Mouse (Mus musculus) neural tube, embryonic 13.5 days (tissue): ENCODE data around the gene Arpp21. TPM values are rescaled to one million over a fixed set of nuclear protein-coding genes. Genes with fewer than 3 reads are reported as not detected.

Source experiments
- ATAC-seq: fragments of 200-750 bp; cut with Nextera tagmentation; 2 replicates; pipeline ENCODE4 v1.8.0; 2017; ENCODE audit warnings: low read depth, mild to moderate bottlenecking, moderate TSS enrichment, moderate library complexity
- H3K27ac ChIP-seq: fragments of 300-500 bp; sonication (generic); replicated peaks from 2 replicates; pipeline ENCODE4 v1.5.1; 2015; ENCODE audit warnings: moderate library complexity, mild to moderate bottlenecking, inconsistent platforms
- H3K27me3 ChIP-seq: fragments of 300-500 bp; sonication (generic); 2 replicates; pipeline ENCODE4 v1.6.1; 2015; ENCODE audit warnings: mild to moderate bottlenecking, inconsistent platforms
- H3K36me3 ChIP-seq: fragments of 300-500 bp; sonication (generic); 2 replicates; pipeline ENCODE4 v1.6.1; 2015; ENCODE audit warnings: mild to moderate bottlenecking, inconsistent platforms
- H3K4me1 ChIP-seq: fragments of 300-500 bp; sonication (generic); replicated peaks from 2 replicates; pipeline ENCODE4 v1.6.1; 2015; ENCODE audit warnings: inconsistent platforms
- H3K4me2 ChIP-seq: fragments of 300-500 bp; sonication (generic); 2 replicates; pipeline ENCODE4 v1.6.1; 2015; ENCODE audit warnings: inconsistent platforms, mild to moderate bottlenecking, moderate library complexity
- H3K4me3 ChIP-seq: fragments of 300-500 bp; sonication (generic); 2 replicates; pipeline ENCODE4 v1.5.1; 2015; ENCODE audit warnings: mild to moderate bottlenecking, inconsistent platforms
- H3K9ac ChIP-seq: fragments of 300-500 bp; sonication (generic); 2 replicates; pipeline ENCODE4 v1.6.1; 2015; ENCODE audit warnings: moderate library complexity, mild to moderate bottlenecking, inconsistent platforms
- H3K9me3 ChIP-seq: fragments of 300-500 bp; sonication (generic); 2 replicates; pipeline ENCODE4 v1.6.1; 2016; ENCODE audit warnings: inconsistent platforms
- WGBS: fragments of 180-500 bp; shearing (Covaris S2); methylation state at CpG from one replicate; pipeline ENCODE4 v1.1.7; 2015; 5-methylcytosine and 5-hydroxymethylcytosine counted together
- polyA plus RNA-seq: library from polyadenylated mRNA; unstranded; fragments of >200 nt; fragmentation: Nextera tagmentation; extraction: Ambion mirVana; gene quantifications from 2 replicates; pipeline ENCODE4 v1.2.1, GENCODE M21; 2015

Arpp21 gene
- polyA plus RNA-seq, 1 experiment from 2014 or later: 27.1 TPM

GRCm38 (mm10) chr9:112174407-112175357 is 61.1 kb downstream of the Arpp21 start:
- Histone ChIP-seq H3K27ac (no peak overlapping the region), H3K9ac (no peak overlapping the region), H3K4me1 (peaks cover 25% of the 10 kb centered on the region), H3K4me2 (peak overlapping the region; percentile 29), H3K4me3 (no peak overlapping the region), H3K9me3 (no peaks in the 10 kb centered on the region), H3K36me3 (no peaks in the 10 kb centered on the region), H3K27me3 (no peaks in the 10 kb centered on the region)
- ATAC-seq: no peak; the same call in 1 of the 2 replicates
- WGBS: 29% methylated on average over 15 of the region's 15 CpGs

DNA sequence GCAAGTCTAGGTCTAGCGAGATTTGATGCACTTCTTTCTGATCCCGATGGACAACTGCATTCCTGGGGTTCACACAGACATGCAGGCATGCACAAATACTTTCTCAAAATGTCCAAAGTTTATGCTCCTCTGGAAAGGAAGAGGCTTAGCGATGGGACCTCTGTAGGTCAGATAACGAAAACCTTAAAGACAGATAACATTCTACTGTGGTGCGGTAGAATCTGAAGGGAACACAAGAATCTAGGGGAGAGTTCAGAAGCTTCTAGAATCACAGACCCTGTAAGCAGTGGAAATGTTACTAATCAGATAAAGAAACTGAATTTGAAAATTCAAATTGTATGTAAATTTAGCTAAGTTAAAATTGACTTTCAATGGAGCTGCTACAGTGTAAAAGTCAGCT is 62.0 kb downstream of the Arpp21 start:
- Histone ChIP-seq H3K27ac (no peak overlapping the region), H3K9ac (no peak overlapping the region), H3K4me2 (no peak overlapping the region), H3K4me3 (no peak overlapping the region), H3K4me1 (peaks cover 25% of the 10 kb centered on the region), H3K27me3 (no peaks in the 10 kb centered on the region), H3K9me3 (no peaks in the 10 kb centered on the region), H3K36me3 (no peaks in the 10 kb centered on the region)
- 89% methylated on average over 5 of the region's 5 CpGs for WGBS
- no peak for ATAC-seq

GRCm38 (mm10) chr9:112164677-112165076 is 71.1 kb downstream of the Arpp21 start:
- Histone ChIP-seq H3K4me3 (no peak overlapping the region), H3K4me2 (no peak overlapping the region), H3K36me3 (no peaks in the 10 kb centered on the region), H3K9me3 (no peaks in the 10 kb centered on the region), H3K4me1 (no peaks in the 10 kb centered on the region), H3K9ac (no peak overlapping the region), H3K27me3 (no peaks in the 10 kb centered on the region), H3K27ac (no peak overlapping the region)
- ATAC-seq: no peak
- 88% methylated on average over 4 of the region's 4 CpGs for WGBS

DNA sequence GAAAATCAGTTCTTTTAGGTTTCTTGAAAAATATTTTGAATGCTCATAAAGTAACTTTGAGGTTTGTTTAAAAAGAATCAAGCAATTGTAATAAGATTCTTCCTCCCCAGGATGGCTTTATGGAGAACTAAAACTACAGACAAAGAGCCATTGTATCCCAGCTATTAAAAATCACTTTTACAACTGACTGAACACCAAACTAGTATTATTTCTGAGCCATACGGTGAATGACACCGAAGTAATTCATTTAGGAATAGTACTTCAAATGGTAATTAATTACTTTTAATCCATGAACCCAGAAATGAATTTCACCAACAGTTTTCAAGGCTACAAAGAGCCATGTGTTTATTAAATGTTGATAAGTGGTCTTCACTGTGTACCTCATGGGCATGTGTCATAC is 74.8 kb downstream of the Arpp21 start:
- Histone ChIP-seq H3K4me2 (no peak overlapping the region), H3K27ac (no peak overlapping the region), H3K27me3 (no peaks in the 10 kb centered on the region), H3K9ac (no peak overlapping the region), H3K9me3 (no peaks in the 10 kb centered on the region), H3K4me1 (no peaks in the 10 kb centered on the region), H3K4me3 (no peak overlapping the region), H3K36me3 (no peaks in the 10 kb centered on the region)
- ATAC-seq: no peak
- 43% methylated on average over 2 of the region's 2 CpGs for WGBS

GRCm38 (mm10) chr9:112153972-112154371 is 81.8 kb downstream of the Arpp21 start:
- WGBS: 87% methylated on average over 5 of the region's 5 CpGs
- no peaks in the 10 kb centered on the region for H3K27me3 ChIP-seq

DNA sequence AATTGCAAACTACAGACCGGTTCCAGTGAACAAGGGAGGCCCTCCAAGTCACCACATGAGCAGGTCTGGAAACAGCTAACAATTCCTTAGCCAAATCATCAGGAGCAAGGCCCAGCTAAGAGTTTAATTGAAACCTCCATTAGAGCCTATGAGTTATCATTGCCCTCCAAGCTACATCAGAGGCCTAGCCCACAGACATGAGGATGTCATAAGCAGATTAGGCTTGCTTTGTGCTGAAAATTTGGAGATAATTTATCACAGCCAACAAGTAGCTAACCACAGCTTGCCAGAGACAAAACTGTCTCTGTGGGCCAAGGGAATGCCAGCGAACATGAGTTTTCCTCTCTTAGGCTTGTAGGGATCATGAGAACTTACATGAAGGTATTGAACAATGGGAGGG is 83.0 kb downstream of the Arpp21 start:
- WGBS: 87% methylated on average over 2 of the region's 2 CpGs
- H3K4me3 ChIP-seq: no peak overlapping the region

More at GRCm38 (mm10) chr9:112153972-112154371, 81.8 kb downstream of the Arpp21 start:
- Histone ChIP-seq H3K4me2 (no peak overlapping the region), H3K9ac (no peak overlapping the region), H3K4me3 (no peak overlapping the region), H3K4me1 (no peaks in the 10 kb centered on the region), H3K27ac (no peak overlapping the region), H3K9me3 (no peaks in the 10 kb centered on the region), H3K36me3 (no peaks in the 10 kb centered on the region)
- no peak for ATAC-seq

DNA sequence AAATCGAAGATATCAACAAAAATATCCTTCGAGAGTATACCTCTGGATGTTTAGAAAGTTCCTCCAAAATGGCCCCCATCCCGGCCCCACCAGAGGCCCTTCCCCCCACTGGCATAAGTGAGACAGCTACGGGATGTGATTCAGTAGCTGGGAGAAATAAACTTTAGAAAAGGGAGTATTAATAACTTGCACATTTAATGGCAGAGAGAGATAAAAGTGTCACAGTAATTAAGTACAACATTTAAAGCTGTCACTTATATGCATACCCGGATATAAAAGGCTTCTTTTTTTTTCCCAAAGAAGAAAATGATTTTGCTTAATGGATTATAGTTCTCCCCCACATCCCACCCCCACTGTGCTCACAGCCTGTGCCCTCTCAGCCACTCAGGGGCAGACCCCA is 84.6 kb downstream of the Arpp21 start:
- no peaks in the 10 kb centered on the region for H3K36me3 ChIP-seq
- no peak overlapping the region for H3K27ac ChIP-seq
- H3K4me3 ChIP-seq: no peak overlapping the region
- no peaks in the 10 kb centered on the region for H3K4me1 ChIP-seq
- no peaks in the 10 kb centered on the region for H3K27me3 ChIP-seq
- 79% methylated on average over 5 of the region's 5 CpGs for WGBS
- H3K4me2 ChIP-seq: no peak overlapping the region
- no peak overlapping the region for H3K9ac ChIP-seq
- no peak for ATAC-seq
- H3K9me3 ChIP-seq: no peaks in the 10 kb centered on the region

More for the DNA sequence above, 83.0 kb downstream of the Arpp21 start:
- Histone ChIP-seq H3K27me3 (no peaks in the 10 kb centered on the region), H3K36me3 (no peaks in the 10 kb centered on the region), H3K4me2 (no peak overlapping the region), H3K9ac (no peak overlapping the region), H3K27ac (no peak overlapping the region), H3K4me1 (no peaks in the 10 kb centered on the region), H3K9me3 (no peaks in the 10 kb centered on the region)
- no peak for ATAC-seq

DNA sequence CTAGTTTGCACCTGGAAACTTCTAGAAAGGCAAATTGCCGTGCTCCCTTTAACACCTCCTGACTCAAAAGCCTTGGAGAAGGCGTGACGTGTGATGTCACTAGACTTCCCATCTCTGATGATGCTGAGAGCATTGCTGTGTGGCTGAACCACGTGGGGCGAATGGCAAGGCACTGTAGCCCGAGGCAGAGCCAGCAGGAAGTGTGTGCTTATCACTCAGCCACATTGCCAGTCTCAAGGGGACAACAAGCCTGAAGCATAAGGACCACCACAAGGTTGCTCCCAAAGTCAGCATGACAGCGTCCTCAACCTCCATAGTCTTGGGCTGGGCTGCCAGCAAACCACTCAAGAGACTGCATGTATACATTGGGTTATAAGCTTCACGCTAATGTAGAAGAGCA is 95.1 kb downstream of the Arpp21 start:
- no peak for ATAC-seq
- no peak overlapping the region for H3K4me2 ChIP-seq
- H3K9ac ChIP-seq: no peak overlapping the region
- 87% methylated on average over 8 of the region's 8 CpGs for WGBS
- no peak overlapping the region for H3K4me3 ChIP-seq
- no peaks in the 10 kb centered on the region for H3K4me1 ChIP-seq
- no peak overlapping the region for H3K27ac ChIP-seq
- no peaks in the 10 kb centered on the region for H3K27me3 ChIP-seq
- H3K9me3 ChIP-seq: no peaks in the 10 kb centered on the region
- H3K36me3 ChIP-seq: 0 out of 2 replicates have a peak, but pooled peaks cover 5% of the 10 kb centered on the region

DNA sequence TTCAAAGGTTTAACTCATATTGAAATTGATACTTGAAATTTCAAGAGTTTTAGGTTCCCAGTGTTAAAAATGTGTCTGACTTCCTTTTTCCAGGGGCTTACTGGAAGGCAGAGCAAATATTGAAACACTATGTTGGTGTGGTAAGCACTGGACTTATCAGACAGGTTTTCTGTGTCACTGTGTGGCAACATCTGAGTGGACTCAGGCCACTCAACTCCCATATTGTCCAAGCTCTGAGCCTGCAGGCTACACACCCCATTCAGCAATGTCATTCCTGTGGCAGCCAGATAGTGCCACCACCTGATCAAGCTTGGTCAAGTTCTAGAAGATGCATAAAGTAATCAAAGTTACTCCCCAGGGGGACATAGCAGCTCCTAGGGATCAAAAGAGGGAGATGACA is 97.9 kb downstream of the Arpp21 start:
- ATAC-seq: no peak
- Histone ChIP-seq H3K27ac (no peak overlapping the region), H3K36me3 (peaks cover 12% of the 10 kb centered on the region; the same call in 1 of the 2 replicates), H3K9me3 (no peaks in the 10 kb centered on the region), H3K4me3 (no peak overlapping the region), H3K9ac (no peak overlapping the region), H3K4me2 (no peak overlapping the region), H3K4me1 (no peaks in the 10 kb centered on the region), H3K27me3 (no peaks in the 10 kb centered on the region)

DNA sequence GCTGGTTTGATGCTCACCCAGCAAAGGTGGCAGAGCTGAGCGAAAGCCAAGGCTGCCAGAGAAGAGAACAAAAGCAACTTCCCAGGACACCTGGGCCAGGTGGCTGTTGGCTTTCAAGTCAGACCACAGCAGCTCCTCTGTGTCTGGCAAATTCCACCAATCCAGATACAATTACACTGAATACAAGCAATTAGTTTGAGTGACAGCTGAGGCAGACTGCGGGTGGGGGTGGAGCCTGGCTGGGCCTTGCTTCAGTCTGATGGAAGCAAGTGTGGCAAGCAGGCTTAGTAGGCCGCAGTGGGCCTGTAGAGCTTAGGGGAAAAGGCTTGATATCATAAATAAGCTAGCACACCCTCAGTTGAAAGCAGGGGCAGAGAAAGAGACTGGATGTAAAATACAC is 104.9 kb downstream of the Arpp21 start:
- peak; percentile 36; the same call in 1 of the 2 replicates for ATAC-seq
- no peaks in the 10 kb centered on the region for H3K27me3 ChIP-seq
- 61% methylated on average over 3 of the region's 3 CpGs for WGBS
- H3K4me3 ChIP-seq: no peak overlapping the region
- 0 out of 2 replicates have a peak, but pooled peaks cover 4% of the 10 kb centered on the region for H3K4me1 ChIP-seq
- no peak overlapping the region for H3K27ac ChIP-seq
- no peak overlapping the region for H3K9ac ChIP-seq
- no peak overlapping the region for H3K4me2 ChIP-seq
- no peaks in the 10 kb centered on the region for H3K9me3 ChIP-seq
- H3K36me3 ChIP-seq: peaks cover 33% of the 10 kb centered on the region

GRCm38 (mm10) chr9:112124667-112125066 is 111.1 kb downstream of the Arpp21 start:
- Histone ChIP-seq H3K4me2 (no peak overlapping the region), H3K4me1 (peaks cover 12% of the 10 kb centered on the region; the same call in 1 of the 2 replicates), H3K27ac (no peak overlapping the region), H3K4me3 (no peak overlapping the region), H3K9ac (no peak overlapping the region), H3K27me3 (no peaks in the 10 kb centered on the region), H3K36me3 (peaks cover 33% of the 10 kb centered on the region), H3K9me3 (no peaks in the 10 kb centered on the region)
- ATAC-seq: no peak
- 35% methylated on average over 10 of the region's 10 CpGs for WGBS

- H3K4me2 ChIP-seq: no peak overlapping the region
- H3K4me3 ChIP-seq: no peak overlapping the region
- peaks cover 4% of the 10 kb centered on the region; the same call in 1 of the 2 replicates for H3K27me3 ChIP-seq
- ATAC-seq: no peak
- no peak overlapping the region for H3K9ac ChIP-seq
- H3K9me3 ChIP-seq: no peaks in the 10 kb centered on the region
- no peak overlapping the region for H3K27ac ChIP-seq
- H3K36me3 ChIP-seq: peaks cover 32% of the 10 kb centered on the region
- peaks cover 16% of the 10 kb centered on the region for H3K4me1 ChIP-seq
- 65% methylated on average over 4 of the region's 4 CpGs for WGBS
Measured at GRCm38 (mm10) chr9:112124184-112124583, 111.6 kb downstream of the Arpp21 start.
